Mouse (Mus musculus) monocyte, adult 5-6 weeks (primary cell): ENCODE measurements at regions not wholly inside any gene's neighbourhood (a gene's known extent, or its start where the extent isn't known, plus 50 kb on each side); places are given as distances from the start of the nearest gene placed in this dataset.

Source experiments
- ATAC-seq: fragments of 153-309, 156-312 bp; replicated peaks from 2 replicates; pipeline ENCODE4 v1.8.0; 2017; ENCODE audit warnings: mild to moderate bottlenecking; ENCODE audit not compliant: low TSS enrichment, insufficient number of reproducible peaks, severe bottlenecking, poor library complexity, low FRiP score

GRCm38 (mm10) chr3:115604267-115604666 is 110.6 kb downstream of the S1pr1 start:
- ATAC-seq: no peak

GRCm38 (mm10) chr3:115603803-115604202 is 111.1 kb downstream of the S1pr1 start:
- no peak for ATAC-seq

GRCm38 (mm10) chr3:115599281-115599680 is 115.6 kb downstream of the S1pr1 start:
- ATAC-seq: no peak

GRCm38 (mm10) chr3:115596523-115596922 is 118.3 kb downstream of the S1pr1 start:
- peak; percentile 73; the same call in 1 of the 2 replicates for ATAC-seq

- no peak for ATAC-seq
Measured at GRCm38 (mm10) chr3:115590716-115591115, 124.2 kb downstream of the S1pr1 start.

GRCm38 (mm10) chr3:115588585-115588984 is 126.3 kb downstream of the S1pr1 start:
- no peak for ATAC-seq

GRCm38 (mm10) chr3:115580131-115580932 is 134.5 kb downstream of the S1pr1 start:
- no peak for ATAC-seq

GRCm38 (mm10) chr3:115575371-115575770 is 139.5 kb downstream of the S1pr1 start:
- ATAC-seq: no peak

- ATAC-seq: no peak
Measured at GRCm38 (mm10) chr3:115562735-115563134, 152.1 kb downstream of the S1pr1 start.

GRCm38 (mm10) chr3:115554809-115555708 is 159.8 kb downstream of the S1pr1 start:
- no peak for ATAC-seq

- no peak for ATAC-seq
Measured at GRCm38 (mm10) chr3:115553848-115554515, 160.9 kb downstream of the S1pr1 start.

GRCm38 (mm10) chr3:115541789-115542188 is 173.1 kb downstream of the S1pr1 start:
- no peak for ATAC-seq

- ATAC-seq: no peak
Measured at GRCm38 (mm10) chr3:115538355-115538754, 176.5 kb downstream of the S1pr1 start.

- ATAC-seq: no peak
Measured at GRCm38 (mm10) chr3:115532141-115532735, 182.6 kb downstream of the S1pr1 start.

GRCm38 (mm10) chr3:115530441-115530840 is 184.4 kb downstream of the S1pr1 start:
- no peak for ATAC-seq

- no peak for ATAC-seq
Measured at GRCm38 (mm10) chr3:115529918-115530317, 185.0 kb downstream of the S1pr1 start.

- no peak for ATAC-seq
Measured at GRCm38 (mm10) chr3:115523515-115523914, 191.4 kb downstream of the S1pr1 start.

GRCm38 (mm10) chr3:115515645-115516044 is 199.2 kb downstream of the S1pr1 start:
- ATAC-seq: no peak

- no peak for ATAC-seq
Measured at GRCm38 (mm10) chr3:115509658-115510057, 205.2 kb downstream of the S1pr1 start.
